Mouse (Mus musculus): ENCODE results near the gene Mrps18c. TPM values are rescaled to one million over a fixed set of nuclear protein-coding genes. Genes with fewer than 3 reads are reported as not detected.
A peak's percentile ranks its signal among the peaks of the same experiment; 100 is the strongest.

Mrps18c gene
- polyA plus RNA-seq, 1 experiment = 27.8 TPM

DNA sequence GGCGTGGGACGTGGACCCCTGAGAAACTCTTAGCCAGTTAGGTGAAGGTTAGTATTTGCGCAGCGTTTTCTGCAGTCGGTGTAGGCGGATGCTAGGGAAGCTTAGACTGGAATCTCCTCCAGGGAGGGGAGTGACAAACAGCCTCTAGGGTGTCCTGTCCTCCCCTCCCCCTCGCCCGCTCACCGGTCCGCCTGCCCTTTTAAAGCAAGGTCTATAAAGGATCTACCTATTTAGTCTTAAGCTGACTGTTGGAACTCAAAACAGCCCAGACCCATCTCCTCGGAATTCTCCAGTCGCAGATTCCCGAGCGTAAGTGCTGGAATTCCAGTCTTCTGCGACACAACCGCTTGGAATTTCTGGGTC, 47.0 kb downstream of the Mrps18c start, which contains the start of gene Gpat3:
Gene Gpat3, plus strand, starts transcription at position 229 of the 363 bp plus-strand sequence.
- TF ChIP-seq POLR2A (IDR thresholded peaks at IDR 0.05; ENCODE audit: control insufficient read depth, low read depth, low read length) (no peak), CTCF (IDR thresholded peaks at IDR 0.05; ENCODE audit: control insufficient read depth, insufficient read depth, insufficient replicate concordance, low read depth, low read length) (no peak)
- peaks cover 7% of the 10 kb centered on the region for H3K4me1 ChIP-seq (ENCODE audit: control insufficient read depth, insufficient read depth, low read length)
- H3K36me3 ChIP-seq (ENCODE audit: control insufficient read depth, insufficient read depth, low read length) = no peaks in the 10 kb centered on the region
- H3K27ac ChIP-seq (ENCODE audit: control insufficient read depth, insufficient read depth, low read depth, low read length) = no peak within 1 kb of the TSS
- peak within 1 kb of the TSS; percentile 83 for H3K4me3 ChIP-seq (ENCODE audit: control insufficient read depth, low read depth, low read length)
- H3K27me3 ChIP-seq (ENCODE audit: control insufficient read depth, insufficient read depth, low read length) = no peaks in the 10 kb centered on the region; the same call in 1 of the 2 replicates

- no peak overlapping the region for H3K27ac ChIP-seq (ENCODE audit: control insufficient read depth, insufficient read depth, low read depth, low read length)
- peak overlapping the region; percentile 83 for H3K4me3 ChIP-seq (ENCODE audit: control insufficient read depth, low read depth, low read length)
- H3K4me1 ChIP-seq (ENCODE audit: control insufficient read depth, insufficient read depth, low read length) = peaks cover 7% of the 10 kb centered on the region
- no peaks in the 10 kb centered on the region for H3K36me3 ChIP-seq (ENCODE audit: control insufficient read depth, insufficient read depth, low read length)
- TF ChIP-seq POLR2A (IDR thresholded peaks at IDR 0.05; ENCODE audit: control insufficient read depth, low read depth, low read length) = 0 out of 2 replicates have a peak, but pooled peaks have one; percentile 11
- TF ChIP-seq CTCF (IDR thresholded peaks at IDR 0.05; ENCODE audit: control insufficient read depth, insufficient read depth, insufficient replicate concordance, low read depth, low read length) = no peak
- H3K27me3 ChIP-seq (ENCODE audit: control insufficient read depth, insufficient read depth, low read length) = no peaks in the 10 kb centered on the region; the same call in 1 of the 2 replicates
These were observed 47.6 kb downstream of the Mrps18c start for GRCm38 (mm10) chr5:100845848-100846598.

- Histone ChIP-seq H3K27ac (ENCODE audit: control insufficient read depth, insufficient read depth, low read depth, low read length) (no peak overlapping the region), H3K36me3 (ENCODE audit: control insufficient read depth, insufficient read depth, low read length) (no peaks in the 10 kb centered on the region), H3K4me3 (ENCODE audit: control insufficient read depth, low read depth, low read length) (peak overlapping the region; percentile 83), H3K27me3 (ENCODE audit: control insufficient read depth, insufficient read depth, low read length) (no peaks in the 10 kb centered on the region; the same call in 1 of the 2 replicates), H3K4me1 (ENCODE audit: control insufficient read depth, insufficient read depth, low read length) (peaks cover 7% of the 10 kb centered on the region)
- TF ChIP-seq CTCF (IDR thresholded peaks at IDR 0.05; ENCODE audit: control insufficient read depth, insufficient read depth, insufficient replicate concordance, low read depth, low read length) = no peak
These were observed 48.1 kb downstream of the Mrps18c start for GRCm38 (mm10) chr5:100846599-100846920.

DNA sequence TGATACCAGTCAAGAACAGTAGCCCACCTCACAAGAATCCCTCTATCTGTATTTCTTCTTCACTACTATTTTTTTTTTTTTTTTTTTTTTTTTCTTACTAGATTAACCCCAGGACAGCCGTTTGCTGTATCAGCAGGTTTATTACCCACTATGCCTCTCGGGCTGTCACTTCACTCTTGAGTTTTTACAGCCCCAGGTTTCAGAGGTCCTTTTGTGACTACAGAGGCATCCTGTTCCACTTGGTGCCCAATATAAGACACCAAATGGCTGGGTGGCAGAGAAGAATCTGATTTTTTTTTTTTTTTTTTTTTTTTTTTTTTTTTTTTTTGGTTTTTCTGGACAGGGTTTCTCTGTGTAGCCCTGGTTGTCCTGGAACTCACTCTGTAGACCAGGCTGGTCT, 48.7 kb downstream of the Mrps18c start:
- Histone ChIP-seq H3K36me3 (ENCODE audit: control insufficient read depth, insufficient read depth, low read length) (no peaks in the 10 kb centered on the region), H3K27ac (ENCODE audit: control insufficient read depth, insufficient read depth, low read depth, low read length) (no peak overlapping the region), H3K4me1 (ENCODE audit: control insufficient read depth, insufficient read depth, low read length) (peaks cover 7% of the 10 kb centered on the region), H3K4me3 (ENCODE audit: control insufficient read depth, low read depth, low read length) (peak overlapping the region; percentile 83), H3K27me3 (ENCODE audit: control insufficient read depth, insufficient read depth, low read length) (no peaks in the 10 kb centered on the region; the same call in 1 of the 2 replicates)
- TF ChIP-seq CTCF (IDR thresholded peaks at IDR 0.05; ENCODE audit: control insufficient read depth, insufficient read depth, insufficient replicate concordance, low read depth, low read length) = no peak
- TF ChIP-seq POLR2A (IDR thresholded peaks at IDR 0.05; ENCODE audit: control insufficient read depth, low read depth, low read length) = no peak

GRCm38 (mm10) chr5:100853963-100854362, 55.5 kb downstream of the Mrps18c start:
- Histone ChIP-seq H3K27me3 (ENCODE audit: control insufficient read depth, insufficient read depth, low read length) (no peaks in the 10 kb centered on the region), H3K36me3 (ENCODE audit: control insufficient read depth, insufficient read depth, low read length) (no peaks in the 10 kb centered on the region), H3K4me1 (ENCODE audit: control insufficient read depth, insufficient read depth, low read length) (no peaks in the 10 kb centered on the region), H3K4me3 (ENCODE audit: control insufficient read depth, low read depth, low read length) (no peak overlapping the region), H3K27ac (ENCODE audit: control insufficient read depth, insufficient read depth, low read depth, low read length) (no peak overlapping the region)
- TF ChIP-seq CTCF (IDR thresholded peaks at IDR 0.05; ENCODE audit: control insufficient read depth, insufficient read depth, insufficient replicate concordance, low read depth, low read length) = no peak
- no peak for TF ChIP-seq POLR2A (IDR thresholded peaks at IDR 0.05; ENCODE audit: control insufficient read depth, low read depth, low read length)

Other genes with a start within 250 kb of the Mrps18c start
- 24.6 and 27.2 TPM in 2 replicates for gene Plac8, start 226.4 kb upstream of the Mrps18c start, polyA plus RNA-seq (2012; rRNA removed)
- 19.5 and 21.4 TPM in 2 replicates for gene Coq2, start 123.5 kb upstream of the Mrps18c start, polyA plus RNA-seq (2012; rRNA removed)
- 2.0 and 2.7 TPM in 2 replicates for gene Hpse, start 78.9 kb upstream of the Mrps18c start, polyA plus RNA-seq (2012; rRNA removed)
- gene Helq, start within 50 bp of the Mrps18c start, polyA plus RNA-seq (2012; rRNA removed) = 6.1 TPM in 2 replicates
- gene Abraxas1, start 22.3 kb downstream of the Mrps18c start, polyA plus RNA-seq (2012; rRNA removed) = 5.5 and 6.3 TPM in 2 replicates
- 21.7 and 26.8 TPM in 2 replicates for gene Gpat3, start 47.1 kb downstream of the Mrps18c start, polyA plus RNA-seq (2012; rRNA removed)

Data from testis, adult 2 months (tissue).